Mouse (Mus musculus) lung, postnatal 36 days (tissue): Measurements from ENCODE around the gene Pla2g16.

Experiments used
- DNase-seq: peaks from one replicate; pipeline ENCODE4 v3.0.0; 2022; ENCODE audit warnings: mixed read lengths

The Pla2g16 gene

GRCm38 (mm10) chr19:7557328-7557822 lies at the start of gene Pla2g16:
Gene Pla2g16, plus strand, starts transcription at chr19:7557459.
- DNase-seq: peak; percentile 86

GRCm38 (mm10) chr19:7508026-7508425 lies 49.2 kb upstream of the Pla2g16 start:
- DNase-seq: peak; percentile 39

GRCm38 (mm10) chr19:7516437-7516836 lies 40.8 kb upstream of the Pla2g16 start:
- DNase-seq: no peak

- no peak for DNase-seq
These were observed 35.6 kb upstream of the Pla2g16 start for GRCm38 (mm10) chr19:7521619-7522018.

- no peak for DNase-seq
These were observed 34.4 kb upstream of the Pla2g16 start for GRCm38 (mm10) chr19:7522856-7523255.

GRCm38 (mm10) chr19:7523292-7523691 lies 34.0 kb upstream of the Pla2g16 start:
- DNase-seq: peak; percentile 65

GRCm38 (mm10) chr19:7523781-7524180 lies 33.5 kb upstream of the Pla2g16 start:
- no peak for DNase-seq

GRCm38 (mm10) chr19:7524879-7525278 lies 32.4 kb upstream of the Pla2g16 start:
- DNase-seq: no peak

- DNase-seq: peak; percentile 69
These were observed 28.4 kb upstream of the Pla2g16 start for GRCm38 (mm10) chr19:7528639-7529428.

GRCm38 (mm10) chr19:7531906-7532305 lies 25.4 kb upstream of the Pla2g16 start:
- DNase-seq: no peak

GRCm38 (mm10) chr19:7533891-7534290 lies 23.4 kb upstream of the Pla2g16 start:
- DNase-seq: no peak

GRCm38 (mm10) chr19:7548924-7549323 lies 8.3 kb upstream of the Pla2g16 start:
- no peak for DNase-seq

GRCm38 (mm10) chr19:7551550-7552300 lies 5.5 kb upstream of the Pla2g16 start:
- DNase-seq: peak; percentile 44

GRCm38 (mm10) chr19:7552301-7552673 lies 5.0 kb upstream of the Pla2g16 start:
- no peak for DNase-seq

- no peak for DNase-seq
These were observed 3.8 kb upstream of the Pla2g16 start for GRCm38 (mm10) chr19:7553441-7553840.

GRCm38 (mm10) chr19:7554881-7555280 lies 2.4 kb upstream of the Pla2g16 start:
- no peak for DNase-seq

GRCm38 (mm10) chr19:7556641-7557040 lies 618 bp upstream of the Pla2g16 start:
- DNase-seq: no peak

- DNase-seq: no peak
These were observed 585 bp downstream of the Pla2g16 start for GRCm38 (mm10) chr19:7557844-7558243.

- no peak for DNase-seq
These were observed 1.4 kb downstream of the Pla2g16 start for GRCm38 (mm10) chr19:7558675-7559074.

GRCm38 (mm10) chr19:7559986-7560385 lies 2.7 kb downstream of the Pla2g16 start:
- no peak for DNase-seq

GRCm38 (mm10) chr19:7561456-7561855 lies 4.2 kb downstream of the Pla2g16 start:
- DNase-seq: no peak

- DNase-seq: peak; percentile 11
These were observed 5.4 kb downstream of the Pla2g16 start for GRCm38 (mm10) chr19:7562601-7563129.

GRCm38 (mm10) chr19:7563676-7564075 lies 6.4 kb downstream of the Pla2g16 start:
- no peak for DNase-seq

- DNase-seq: no peak
These were observed 7.2 kb downstream of the Pla2g16 start for GRCm38 (mm10) chr19:7564457-7564856.
